Mouse (Mus musculus): Measurements from ENCODE around the gene Loxl1.

GRCm38 (mm10) chr9:58271109-58271508 is 41.9 kb downstream of the Loxl1 start:
- no peak for TF ChIP-seq CTCF (IDR thresholded peaks at IDR 0.05; ENCODE audit: low read depth)
- TF ChIP-seq EP300 (IDR thresholded peaks at IDR 0.05; ENCODE audit: low read depth) = no peak

All from liver, postnatal 0 days (tissue).